Mouse (Mus musculus): Measurements from ENCODE around the gene Rcn2. TPM values are rescaled to one million over a fixed set of nuclear protein-coding genes. Genes with fewer than 3 reads are reported as not detected.

Rcn2 gene
- polyA plus RNA-seq, 1 experiment from 2014 or later = 255 TPM

DNA sequence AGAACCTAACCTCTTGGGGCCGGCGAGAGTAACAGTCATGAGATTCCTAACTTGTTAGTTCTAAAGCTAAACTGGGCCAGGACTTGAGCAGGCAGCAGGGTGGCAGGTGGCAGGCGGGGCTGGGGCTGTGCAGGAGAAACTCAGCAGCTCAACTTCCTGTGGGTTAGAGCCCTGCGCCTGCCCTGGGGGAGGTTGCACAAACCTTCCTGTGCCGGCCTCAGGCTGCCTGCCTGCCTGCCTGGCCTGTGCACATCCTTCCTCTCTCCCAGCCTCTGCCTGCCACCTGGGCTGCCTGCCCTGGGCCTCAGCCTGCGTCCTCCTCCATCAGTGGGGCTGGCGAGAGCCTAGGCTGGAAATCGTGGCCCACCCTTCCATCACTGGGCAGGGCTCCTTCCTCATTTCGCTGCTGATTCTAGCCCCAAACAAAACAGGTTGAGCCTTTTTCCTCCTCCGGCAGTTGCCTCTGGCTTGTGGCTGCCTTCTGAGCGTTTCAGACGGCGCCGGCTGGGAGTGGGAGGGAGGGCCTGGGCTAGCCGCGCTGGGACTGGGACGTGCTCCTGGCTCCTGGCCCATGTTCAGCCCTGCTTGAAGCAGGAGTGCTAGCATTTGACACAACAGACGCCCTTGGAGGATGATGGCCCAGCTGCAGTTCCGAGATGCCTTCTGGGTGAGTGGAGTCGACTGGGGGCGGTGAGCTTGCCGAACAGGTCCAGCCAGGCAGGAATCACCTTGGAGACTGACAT lies 48.3 kb downstream of the Rcn2 start, which contains the start of gene Pstpip1:
Gene Pstpip1 (plus strand): TSS at position 185 of the 743 bp plus-strand sequence.
- peak; percentile 79 for ATAC-seq (ENCODE audit: low FRiP score, low TSS enrichment)
- H3K4me2 ChIP-seq (replicated peaks; ENCODE audit: low read depth, low read length) = peak within 1 kb of the TSS; percentile 36
- no peak within 1 kb of the TSS for H3K4me3 ChIP-seq (ENCODE audit: low read length)
- 19% methylated on average over 20 of the region's 22 CpGs for WGBS
- peak within 1 kb of the TSS; percentile 33; the same call in 1 of the 2 replicates for H3K9ac ChIP-seq (replicated peaks; ENCODE audit: low read length)
- H3K9me3 ChIP-seq (ENCODE audit: low read length) = no peaks in the 10 kb centered on the region
- no peaks in the 10 kb centered on the region for H3K27me3 ChIP-seq (ENCODE audit: insufficient read depth, low read length)
- H3K27ac ChIP-seq (ENCODE audit: low read length) = peak within 1 kb of the TSS; percentile 41
- peaks cover 16% of the 10 kb centered on the region for H3K4me1 ChIP-seq (ENCODE audit: insufficient read depth, low read length)
- no peaks in the 10 kb centered on the region for H3K36me3 ChIP-seq (ENCODE audit: insufficient read depth, low read length)

DNA sequence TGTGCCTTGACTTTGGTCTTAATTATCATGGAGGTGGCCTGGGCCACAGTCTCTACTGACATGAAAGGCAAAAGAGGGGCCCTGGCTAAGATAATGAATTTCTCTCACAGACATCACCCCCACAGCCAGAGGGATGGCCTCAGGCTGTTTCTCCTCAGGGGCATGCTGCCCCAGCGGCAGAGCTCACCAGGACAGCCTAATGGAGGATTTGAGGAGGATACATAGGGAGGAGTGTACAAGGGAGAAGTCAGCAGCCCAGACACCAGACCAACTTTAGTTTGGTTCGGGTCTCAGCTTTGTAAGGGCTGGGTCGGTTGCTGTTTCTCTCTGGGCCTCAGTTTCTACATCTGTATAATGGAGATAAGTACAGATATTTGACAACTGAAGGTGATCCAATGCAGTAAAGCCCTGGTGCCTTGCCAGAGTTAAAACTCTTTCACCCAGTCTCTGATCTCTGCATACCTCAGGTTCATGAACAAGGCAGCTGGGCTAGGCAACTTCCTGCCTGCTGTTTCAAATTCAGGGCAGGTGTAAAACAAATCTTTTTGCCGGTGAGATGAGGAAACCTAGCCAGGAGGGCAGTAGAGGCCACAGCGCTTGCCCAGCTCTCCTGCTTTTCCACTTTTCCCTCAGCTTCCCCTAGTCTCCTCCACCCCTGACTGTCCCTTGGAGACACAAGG lies 49.0 kb downstream of the Rcn2 start:
- Histone ChIP-seq H3K4me3 (ENCODE audit: low read length) (no peak overlapping the region), H3K9ac (replicated peaks; ENCODE audit: low read length) (no peak overlapping the region), H3K4me2 (replicated peaks; ENCODE audit: low read depth, low read length) (peak overlapping the region; percentile 36; the same call in 1 of the 2 replicates), H3K9me3 (ENCODE audit: low read length) (no peaks in the 10 kb centered on the region), H3K4me1 (ENCODE audit: insufficient read depth, low read length) (peaks cover 16% of the 10 kb centered on the region), H3K36me3 (ENCODE audit: insufficient read depth, low read length) (no peaks in the 10 kb centered on the region), H3K27me3 (ENCODE audit: insufficient read depth, low read length) (no peaks in the 10 kb centered on the region), H3K27ac (ENCODE audit: low read length) (no peak overlapping the region; the same call in 1 of the 2 replicates)
- ATAC-seq (ENCODE audit: low FRiP score, low TSS enrichment) = peak; percentile 32; the same call in 1 of the 2 replicates
- 69% methylated on average over 5 of the region's 5 CpGs for WGBS

DNA sequence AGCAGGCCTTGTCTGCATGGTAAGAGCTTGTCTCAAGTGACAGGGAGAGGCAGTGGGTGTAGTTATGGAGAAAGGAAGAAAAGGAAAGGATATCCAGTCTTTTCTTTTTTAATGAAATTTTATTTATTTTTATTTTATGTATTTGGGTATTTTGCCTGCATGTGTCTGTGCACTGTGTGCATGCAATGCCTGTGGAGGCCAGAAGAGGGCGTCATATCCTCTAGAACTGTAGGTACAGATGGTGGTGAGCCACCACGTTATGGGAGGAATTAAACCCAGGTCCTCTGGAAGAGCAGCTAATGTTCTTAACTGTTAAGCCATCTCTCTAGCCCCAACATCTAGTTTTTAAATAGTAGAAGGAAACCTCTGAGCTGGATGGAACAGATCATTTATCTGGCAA lies 50.5 kb downstream of the Rcn2 start:
- WGBS = 54% methylated on average over 2 of the region's 2 CpGs
- no peak overlapping the region for H3K9ac ChIP-seq (replicated peaks; ENCODE audit: low read length)
- no peak overlapping the region for H3K27ac ChIP-seq (ENCODE audit: low read length)
- no peaks in the 10 kb centered on the region for H3K9me3 ChIP-seq (ENCODE audit: low read length)
- H3K4me2 ChIP-seq (replicated peaks; ENCODE audit: low read depth, low read length) = no peak overlapping the region
- no peak overlapping the region for H3K4me3 ChIP-seq (ENCODE audit: low read length)
- ATAC-seq (ENCODE audit: low FRiP score, low TSS enrichment) = no peak
- no peaks in the 10 kb centered on the region for H3K36me3 ChIP-seq (ENCODE audit: insufficient read depth, low read length)
- H3K4me1 ChIP-seq (ENCODE audit: insufficient read depth, low read length) = peaks cover 16% of the 10 kb centered on the region
- no peaks in the 10 kb centered on the region for H3K27me3 ChIP-seq (ENCODE audit: insufficient read depth, low read length)

DNA sequence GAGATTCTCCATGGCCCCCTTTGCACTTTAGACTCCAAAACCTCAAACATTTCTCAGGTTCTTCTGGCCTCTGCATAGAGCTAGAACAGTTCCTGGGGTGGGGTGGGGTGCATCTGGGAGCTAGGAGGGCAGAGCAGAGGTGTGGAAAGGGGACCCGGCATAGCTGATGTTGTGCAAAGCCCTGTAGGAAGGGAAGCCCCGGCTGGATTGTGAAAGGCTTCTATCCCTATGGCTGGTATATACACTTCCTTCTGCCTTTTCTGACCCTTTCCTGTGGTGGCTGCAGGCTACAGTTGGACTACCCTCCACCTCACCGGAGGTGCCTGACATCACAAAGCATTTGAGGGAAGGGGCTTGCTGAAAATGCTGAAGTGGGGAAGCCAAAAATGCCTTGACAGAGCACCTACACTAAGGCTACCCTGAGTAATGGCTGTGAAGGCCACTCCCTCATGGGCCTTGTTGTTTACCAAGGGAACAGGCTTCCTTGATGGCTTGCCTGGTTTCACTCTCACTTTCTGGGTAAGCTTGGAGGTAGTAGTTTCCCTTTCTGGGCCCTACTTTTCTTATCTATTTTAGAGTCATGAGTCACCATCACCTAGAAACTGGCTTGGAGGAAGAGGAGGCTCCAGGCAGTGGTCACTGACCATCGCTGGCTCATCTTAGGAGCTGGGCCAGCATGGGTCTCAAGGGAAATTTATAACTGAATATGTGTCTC lies 56.1 kb downstream of the Rcn2 start:
- Histone ChIP-seq H3K4me3 (ENCODE audit: low read length) (no peak overlapping the region), H3K4me1 (ENCODE audit: insufficient read depth, low read length) (no peaks in the 10 kb centered on the region), H3K27me3 (ENCODE audit: insufficient read depth, low read length) (no peaks in the 10 kb centered on the region), H3K4me2 (replicated peaks; ENCODE audit: low read depth, low read length) (no peak overlapping the region), H3K9ac (replicated peaks; ENCODE audit: low read length) (no peak overlapping the region), H3K9me3 (ENCODE audit: low read length) (no peaks in the 10 kb centered on the region), H3K27ac (ENCODE audit: low read length) (no peak overlapping the region), H3K36me3 (ENCODE audit: insufficient read depth, low read length) (no peaks in the 10 kb centered on the region)
- WGBS = 78% methylated on average over 4 of the region's 4 CpGs
- ATAC-seq (ENCODE audit: low FRiP score, low TSS enrichment) = no peak

DNA sequence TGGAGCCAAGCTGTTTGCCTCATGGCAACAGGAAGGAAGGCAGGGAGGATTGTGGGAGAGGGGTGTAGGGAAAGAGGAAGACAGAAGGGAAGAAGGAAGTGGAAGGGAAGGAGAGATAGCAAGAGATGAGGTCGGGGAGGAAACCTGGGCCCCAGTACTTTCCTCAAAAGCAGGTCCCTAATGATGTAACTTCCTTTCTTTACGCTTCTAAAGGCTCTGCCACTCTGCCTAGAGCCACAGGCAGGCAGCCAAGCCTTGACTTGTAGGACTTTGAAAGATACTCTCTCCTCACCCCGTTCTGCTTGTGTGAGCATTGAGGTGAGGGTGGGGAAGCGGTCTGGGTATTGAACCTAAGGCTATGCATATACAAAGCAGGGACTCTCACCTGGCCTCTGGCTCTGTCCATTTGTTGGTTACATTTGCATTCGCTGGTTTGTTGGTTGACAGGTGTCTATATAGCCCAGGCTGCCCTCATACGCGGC lies 58.4 kb downstream of the Rcn2 start:
- Histone ChIP-seq H3K36me3 (ENCODE audit: insufficient read depth, low read length) (no peaks in the 10 kb centered on the region), H3K9ac (replicated peaks; ENCODE audit: low read length) (no peak overlapping the region), H3K27ac (ENCODE audit: low read length) (no peak overlapping the region), H3K4me2 (replicated peaks; ENCODE audit: low read depth, low read length) (no peak overlapping the region), H3K4me1 (ENCODE audit: insufficient read depth, low read length) (peaks cover 7% of the 10 kb centered on the region), H3K9me3 (ENCODE audit: low read length) (no peaks in the 10 kb centered on the region), H3K4me3 (ENCODE audit: low read length) (no peak overlapping the region), H3K27me3 (ENCODE audit: insufficient read depth, low read length) (no peaks in the 10 kb centered on the region)
- WGBS = 89% methylated on average over 7 of the region's 7 CpGs
- no peak for ATAC-seq (ENCODE audit: low FRiP score, low TSS enrichment)

DNA sequence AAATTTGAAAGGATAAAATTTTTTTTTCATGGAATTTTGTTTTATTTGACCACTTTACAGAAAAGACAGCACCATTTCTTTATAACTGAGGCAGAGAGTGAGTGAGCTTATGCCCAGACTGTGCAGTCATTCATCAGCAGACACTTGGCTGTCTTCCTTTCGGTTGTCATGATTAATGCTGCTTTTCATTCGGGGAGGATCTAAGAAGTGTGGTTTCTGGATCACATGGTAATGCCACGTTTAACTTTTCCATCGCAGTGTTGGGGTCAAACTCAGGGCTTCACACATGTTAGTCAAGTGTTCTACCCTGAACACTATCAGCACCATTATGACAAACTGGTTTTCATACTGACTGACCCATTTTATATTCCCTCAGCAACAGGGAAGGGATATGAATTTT lies 59.4 kb downstream of the Rcn2 start:
- Histone ChIP-seq H3K36me3 (ENCODE audit: insufficient read depth, low read length) (no peaks in the 10 kb centered on the region), H3K4me3 (ENCODE audit: low read length) (no peak overlapping the region), H3K9ac (replicated peaks; ENCODE audit: low read length) (no peak overlapping the region), H3K9me3 (ENCODE audit: low read length) (no peaks in the 10 kb centered on the region), H3K27ac (ENCODE audit: low read length) (no peak overlapping the region), H3K4me1 (ENCODE audit: insufficient read depth, low read length) (peaks cover 10% of the 10 kb centered on the region), H3K27me3 (ENCODE audit: insufficient read depth, low read length) (no peaks in the 10 kb centered on the region), H3K4me2 (replicated peaks; ENCODE audit: low read depth, low read length) (no peak overlapping the region)
- WGBS = 27% methylated on average over 4 of the region's 4 CpGs
- no peak for ATAC-seq (ENCODE audit: low FRiP score, low TSS enrichment)

DNA sequence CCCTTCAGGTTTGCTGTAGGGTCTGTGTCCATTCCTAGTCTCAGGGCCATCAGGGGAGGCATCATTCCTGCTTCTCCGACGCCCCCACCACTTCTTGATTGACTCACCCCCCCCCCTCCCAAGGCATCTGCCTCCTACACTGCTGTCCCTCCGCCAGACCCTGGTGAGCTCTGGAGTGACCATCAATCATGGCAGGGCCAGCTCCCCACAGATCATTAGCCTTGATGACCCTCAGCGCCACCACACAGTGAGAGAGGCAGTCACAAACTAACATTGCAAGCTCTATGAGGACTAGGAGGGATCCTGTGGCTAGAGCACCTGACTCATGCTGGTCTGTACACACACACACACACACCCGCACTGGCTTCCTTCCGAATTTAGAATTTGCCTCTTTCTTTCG lies 63.3 kb downstream of the Rcn2 start:
- H3K4me2 ChIP-seq (replicated peaks; ENCODE audit: low read depth, low read length) = no peak overlapping the region
- no peaks in the 10 kb centered on the region for H3K27me3 ChIP-seq (ENCODE audit: insufficient read depth, low read length)
- no peak overlapping the region for H3K9ac ChIP-seq (replicated peaks; ENCODE audit: low read length)
- H3K27ac ChIP-seq (ENCODE audit: low read length) = no peak overlapping the region
- 19% methylated on average over 7 of the region's 7 CpGs for WGBS
- no peaks in the 10 kb centered on the region for H3K36me3 ChIP-seq (ENCODE audit: insufficient read depth, low read length)
- peaks cover 15% of the 10 kb centered on the region for H3K4me1 ChIP-seq (ENCODE audit: insufficient read depth, low read length)
- ATAC-seq (ENCODE audit: low FRiP score, low TSS enrichment) = peak; percentile 88
- H3K9me3 ChIP-seq (ENCODE audit: low read length) = no peaks in the 10 kb centered on the region
- no peak overlapping the region for H3K4me3 ChIP-seq (ENCODE audit: low read length)

DNA sequence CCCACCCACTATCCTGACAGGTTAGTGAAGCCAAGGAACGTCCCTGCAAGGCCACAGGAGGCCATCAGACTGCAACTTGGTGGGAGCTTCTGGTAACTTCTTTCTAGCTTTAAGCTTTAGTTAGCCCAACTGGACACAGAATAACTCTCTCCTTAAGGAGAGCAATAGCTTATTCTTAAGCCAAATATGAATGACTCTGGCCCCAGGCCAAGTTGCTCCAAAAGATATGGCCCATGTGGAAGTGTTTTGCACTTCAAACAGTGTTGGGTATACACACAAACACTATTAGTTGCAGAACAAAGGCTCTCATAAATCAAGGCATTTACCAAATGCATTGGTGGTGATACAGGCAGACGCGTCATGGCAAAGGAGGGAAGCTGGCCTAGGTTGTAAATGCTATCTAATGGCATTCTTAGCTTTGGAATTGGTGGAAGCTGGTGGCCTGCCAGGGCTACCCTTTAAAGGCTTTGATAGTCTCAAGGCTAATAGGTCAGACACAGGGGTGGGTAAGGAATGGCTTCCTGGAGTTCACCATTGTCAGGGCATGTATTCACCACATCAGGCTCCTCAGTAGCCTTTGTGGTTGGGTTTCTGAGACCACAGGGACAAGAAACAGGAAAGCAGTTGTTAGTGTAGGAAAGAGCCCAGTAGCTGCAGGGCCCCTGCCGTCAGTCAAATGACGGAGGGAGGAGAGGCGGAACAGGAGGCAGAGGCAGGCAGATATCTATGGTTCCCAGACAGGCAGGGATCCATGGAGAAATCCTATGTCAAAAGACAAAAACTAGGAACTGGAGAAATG lies 64.8 kb downstream of the Rcn2 start:
- Histone ChIP-seq H3K4me1 (ENCODE audit: insufficient read depth, low read length) (peaks cover 15% of the 10 kb centered on the region), H3K4me2 (replicated peaks; ENCODE audit: low read depth, low read length) (no peak overlapping the region), H3K27me3 (ENCODE audit: insufficient read depth, low read length) (no peaks in the 10 kb centered on the region), H3K9ac (replicated peaks; ENCODE audit: low read length) (no peak overlapping the region), H3K4me3 (ENCODE audit: low read length) (no peak overlapping the region), H3K9me3 (ENCODE audit: low read length) (no peaks in the 10 kb centered on the region), H3K27ac (ENCODE audit: low read length) (no peak overlapping the region), H3K36me3 (ENCODE audit: insufficient read depth, low read length) (no peaks in the 10 kb centered on the region)
- 77% methylated on average over 6 of the region's 6 CpGs for WGBS
- no peak for ATAC-seq (ENCODE audit: low FRiP score, low TSS enrichment)

DNA sequence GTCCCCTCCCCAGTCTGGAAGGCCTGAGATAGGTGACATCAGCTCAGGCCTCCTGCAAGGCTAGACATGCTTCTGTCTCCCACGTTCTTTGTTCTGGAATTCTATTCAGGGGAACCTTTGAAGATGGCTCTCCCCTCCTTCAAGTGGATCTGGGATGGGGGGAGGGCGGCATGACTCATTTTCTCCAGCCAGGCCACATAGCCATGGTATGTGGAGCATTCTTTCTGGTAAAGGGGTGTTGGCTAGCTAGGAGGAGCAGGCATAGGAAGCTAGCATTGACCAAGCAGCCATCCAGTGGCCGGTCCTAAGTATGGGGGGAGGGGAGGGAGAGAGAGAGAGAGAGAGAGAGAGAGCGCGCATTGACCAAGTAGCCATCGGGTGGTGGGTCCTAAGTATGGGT lies 65.9 kb downstream of the Rcn2 start:
- Histone ChIP-seq H3K36me3 (ENCODE audit: insufficient read depth, low read length) (no peaks in the 10 kb centered on the region), H3K9me3 (ENCODE audit: low read length) (no peaks in the 10 kb centered on the region), H3K27me3 (ENCODE audit: insufficient read depth, low read length) (no peaks in the 10 kb centered on the region), H3K27ac (ENCODE audit: low read length) (no peak overlapping the region), H3K4me1 (ENCODE audit: insufficient read depth, low read length) (peaks cover 15% of the 10 kb centered on the region), H3K4me2 (replicated peaks; ENCODE audit: low read depth, low read length) (no peak overlapping the region), H3K9ac (replicated peaks; ENCODE audit: low read length) (no peak overlapping the region), H3K4me3 (ENCODE audit: low read length) (no peak overlapping the region)
- WGBS = 79% methylated on average over 6 of the region's 6 CpGs
- ATAC-seq (ENCODE audit: low FRiP score, low TSS enrichment) = no peak

Data from kidney, embryonic 16.5 days (tissue).